Mouse (Mus musculus) neural tube, embryonic 13.5 days (tissue): ENCODE data around the gene Clpsl2. TPM values are rescaled to one million over a fixed set of nuclear protein-coding genes. Genes with fewer than 3 reads are reported as not detected.

Source experiments
- ATAC-seq: fragments of 200-750 bp; cut with Nextera tagmentation; 2 replicates; pipeline ENCODE4 v1.8.0; 2017; ENCODE audit warnings: low read depth, mild to moderate bottlenecking, moderate TSS enrichment, moderate library complexity
- H3K27ac ChIP-seq: fragments of 300-500 bp; sonication (generic); replicated peaks from 2 replicates; pipeline ENCODE4 v1.5.1; 2015; ENCODE audit warnings: moderate library complexity, mild to moderate bottlenecking, inconsistent platforms
- H3K27me3 ChIP-seq: fragments of 300-500 bp; sonication (generic); 2 replicates; pipeline ENCODE4 v1.6.1; 2015; ENCODE audit warnings: mild to moderate bottlenecking, inconsistent platforms
- H3K36me3 ChIP-seq: fragments of 300-500 bp; sonication (generic); 2 replicates; pipeline ENCODE4 v1.6.1; 2015; ENCODE audit warnings: mild to moderate bottlenecking, inconsistent platforms
- H3K4me1 ChIP-seq: fragments of 300-500 bp; sonication (generic); replicated peaks from 2 replicates; pipeline ENCODE4 v1.6.1; 2015; ENCODE audit warnings: inconsistent platforms
- H3K4me2 ChIP-seq: fragments of 300-500 bp; sonication (generic); 2 replicates; pipeline ENCODE4 v1.6.1; 2015; ENCODE audit warnings: inconsistent platforms, mild to moderate bottlenecking, moderate library complexity
- H3K4me3 ChIP-seq: fragments of 300-500 bp; sonication (generic); 2 replicates; pipeline ENCODE4 v1.5.1; 2015; ENCODE audit warnings: mild to moderate bottlenecking, inconsistent platforms
- H3K9ac ChIP-seq: fragments of 300-500 bp; sonication (generic); 2 replicates; pipeline ENCODE4 v1.6.1; 2015; ENCODE audit warnings: moderate library complexity, mild to moderate bottlenecking, inconsistent platforms
- H3K9me3 ChIP-seq: fragments of 300-500 bp; sonication (generic); 2 replicates; pipeline ENCODE4 v1.6.1; 2016; ENCODE audit warnings: inconsistent platforms
- WGBS: fragments of 180-500 bp; shearing (Covaris S2); methylation state at CpG from one replicate; pipeline ENCODE4 v1.1.7; 2015; 5-methylcytosine and 5-hydroxymethylcytosine counted together
- microRNA-seq: library from miRNA; unstranded; fragments of <30 nt; microRNA quantifications from one replicate; pipeline ENCODE4, GENCODE M21; 2016
- polyA plus RNA-seq: library from polyadenylated mRNA; unstranded; fragments of >200 nt; fragmentation: Nextera tagmentation; extraction: Ambion mirVana; gene quantifications from 2 replicates; pipeline ENCODE4 v1.2.1, GENCODE M21; 2015

The Clpsl2 gene
- polyA plus RNA-seq, 1 experiment from 2014 or later: not detected

GRCm38 (mm10) chr17:28601557-28602250, 52.5 kb downstream of the Clpsl2 start:
- Histone ChIP-seq H3K9ac (no peak overlapping the region), H3K4me2 (no peak overlapping the region), H3K9me3 (no peaks in the 10 kb centered on the region), H3K27me3 (no peaks in the 10 kb centered on the region), H3K36me3 (peaks cover 94% of the 10 kb centered on the region), H3K27ac (no peak overlapping the region), H3K4me1 (no peaks in the 10 kb centered on the region), H3K4me3 (no peak overlapping the region)
- 79% methylated on average over 9 of the region's 9 CpGs for WGBS
- ATAC-seq: no peak

Small RNAs within 50 kb of the gene (microRNA-seq; reads per million reads assigned to microRNA genes)
- gene Gm25195 (not detected), gene Mir6969 (not detected)

Other genes with a start within 250 kb of the Clpsl2 start
- 23.2 and 23.3 TPM in 2 replicates for gene Fance, start 235.9 kb upstream of the Clpsl2 start, polyA plus RNA-seq
- gene Rpl10a, start 220.9 kb upstream of the Clpsl2 start, polyA plus RNA-seq: 381 and 408 TPM in 2 replicates
- gene Tead3, start 198.6 kb upstream of the Clpsl2 start, polyA plus RNA-seq: 2.1 and 2.8 TPM in 2 replicates
- 2.7 and 2.8 TPM in 2 replicates for gene Tulp1, start 184.2 kb upstream of the Clpsl2 start, polyA plus RNA-seq
- gene Fkbp5, start 31.9 kb upstream of the Clpsl2 start, polyA plus RNA-seq: 25.1 and 26.6 TPM in 2 replicates
- gene Armc12, start 18.6 kb upstream of the Clpsl2 start, polyA plus RNA-seq: not detected in 2 replicates
- not detected in 2 replicates for gene Clps, start 11.4 kb downstream of the Clpsl2 start, polyA plus RNA-seq
- 7.9 and 8.2 TPM in 2 replicates for gene Lhfpl5, start 26.2 kb downstream of the Clpsl2 start, polyA plus RNA-seq
- 91.2 and 106 TPM in 2 replicates for gene Srpk1, start 73.3 kb downstream of the Clpsl2 start, polyA plus RNA-seq
- gene Slc26a8, start 140.8 kb downstream of the Clpsl2 start, polyA plus RNA-seq: 0.94 and 1.2 TPM in 2 replicates
- gene Mapk14, start 141.9 kb downstream of the Clpsl2 start, polyA plus RNA-seq: 29.0 and 29.4 TPM in 2 replicates
- 1.7 and 1.8 TPM in 2 replicates for gene AC170998.1, start 176.7 kb downstream of the Clpsl2 start, polyA plus RNA-seq
- 0.52 and 1.8 TPM in 2 replicates for gene Mapk13, start 219.9 kb downstream of the Clpsl2 start, polyA plus RNA-seq